Mouse (Mus musculus) neural tube, embryonic 15.5 days (tissue): ENCODE measurements at regions not wholly inside any gene's neighbourhood (a gene's known extent, or its start where the extent isn't known, plus 50 kb on each side); places are given as distances from the start of the nearest gene placed in this dataset.

ENCODE experiments used
- ATAC-seq: fragments of 200-750 bp; cut with Nextera tagmentation; 2 replicates; pipeline ENCODE4 v1.8.0; 2017; ENCODE audit warnings: mild to moderate bottlenecking, moderate TSS enrichment, moderate library complexity; ENCODE audit not compliant: low FRiP score
- H3K27ac ChIP-seq: fragments of 300-500 bp; sonication (generic); replicated peaks from 2 replicates; pipeline ENCODE4 v1.5.1; 2015; ENCODE audit warnings: mild to moderate bottlenecking, inconsistent platforms
- H3K27me3 ChIP-seq: fragments of 300-500 bp; sonication (generic); replicated peaks from 2 replicates; pipeline ENCODE4 v1.6.1; 2015; ENCODE audit warnings: inconsistent platforms
- H3K36me3 ChIP-seq: fragments of 300-500 bp; sonication (generic); 2 replicates; pipeline ENCODE4 v1.6.1; 2015; ENCODE audit warnings: inconsistent platforms
- H3K4me1 ChIP-seq: fragments of 300-500 bp; sonication (generic); 2 replicates; pipeline ENCODE4 v1.6.1; 2015; ENCODE audit warnings: inconsistent platforms
- H3K4me2 ChIP-seq: fragments of 300-500 bp; sonication (generic); 2 replicates; pipeline ENCODE4 v1.6.1; 2015; ENCODE audit warnings: inconsistent platforms, mild to moderate bottlenecking, moderate library complexity
- H3K4me3 ChIP-seq: fragments of 300-500 bp; sonication (generic); replicated peaks from 2 replicates; pipeline ENCODE4 v1.5.1; 2015; ENCODE audit warnings: mild to moderate bottlenecking, inconsistent platforms
- H3K9ac ChIP-seq: fragments of 300-500 bp; sonication (generic); replicated peaks from 2 replicates; pipeline ENCODE4 v1.6.1; 2015; ENCODE audit warnings: mild to moderate bottlenecking, inconsistent platforms
- H3K9me3 ChIP-seq: fragments of 300-500 bp; sonication (generic); replicated peaks from 2 replicates; pipeline ENCODE4 v1.6.1; 2016; ENCODE audit warnings: inconsistent platforms
- WGBS: fragments of 180-500 bp; shearing (Covaris S2); methylation state at CpG from one replicate; pipeline ENCODE4 v1.1.7; 2015; ENCODE audit warnings: mixed read lengths; 5-methylcytosine and 5-hydroxymethylcytosine counted together

- ATAC-seq = no peak
- Histone ChIP-seq H3K4me3 (no peak overlapping the region), H3K4me2 (no peak overlapping the region), H3K9me3 (no peaks in the 10 kb centered on the region), H3K36me3 (no peaks in the 10 kb centered on the region), H3K27ac (no peak overlapping the region), H3K27me3 (no peaks in the 10 kb centered on the region), H3K4me1 (peaks cover 8% of the 10 kb centered on the region; the same call in 1 of the 2 replicates), H3K9ac (no peak overlapping the region)
- 96% methylated on average over 2 of the region's 2 CpGs for WGBS
These were observed 439.1 kb upstream of the Jarid2 start for GRCm38 (mm10) chr13:44290199-44290598.

DNA sequence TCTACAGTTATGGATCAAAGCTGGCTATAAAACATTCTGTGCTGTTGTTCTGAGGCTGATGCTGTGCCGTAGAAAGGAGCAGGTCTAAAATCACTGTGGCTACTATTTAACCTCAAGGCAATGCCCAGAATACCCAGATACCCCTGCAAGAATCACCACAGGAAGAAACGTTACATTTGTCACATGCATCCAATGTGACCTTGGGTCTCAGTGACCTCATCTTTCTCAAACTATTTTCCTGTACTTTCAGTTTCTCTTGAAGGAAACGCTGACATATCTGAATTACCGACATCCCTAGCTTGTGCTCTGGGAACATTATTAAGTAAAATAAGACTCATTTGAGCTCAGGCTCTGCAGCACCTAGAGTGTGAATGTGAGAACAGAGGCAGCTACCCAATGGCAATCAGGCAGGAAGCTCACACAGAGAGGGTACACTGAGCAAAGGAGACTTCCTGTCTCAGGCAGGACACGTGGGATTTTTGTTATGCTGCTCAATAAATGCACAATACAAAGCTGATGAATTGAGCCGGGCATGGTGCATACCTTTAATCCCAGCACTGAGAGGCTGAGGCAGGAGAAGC, 436.7 kb upstream of the Jarid2 start:
- ATAC-seq = no peak

GRCm38 (mm10) chr13:44293736-44294416, 435.4 kb upstream of the Jarid2 start:
- no peak overlapping the region for H3K4me3 ChIP-seq
- no peaks in the 10 kb centered on the region for H3K36me3 ChIP-seq
- H3K9ac ChIP-seq = no peak overlapping the region
- H3K27me3 ChIP-seq = no peaks in the 10 kb centered on the region
- no peak overlapping the region for H3K27ac ChIP-seq
- H3K9me3 ChIP-seq = no peaks in the 10 kb centered on the region
- no peak overlapping the region for H3K4me2 ChIP-seq
- WGBS = 66% methylated on average over 15 of the region's 15 CpGs
- no peak for ATAC-seq
- peaks cover 8% of the 10 kb centered on the region; the same call in 1 of the 2 replicates for H3K4me1 ChIP-seq

More for the DNA sequence above, 436.7 kb upstream of the Jarid2 start:
- Histone ChIP-seq H3K9me3 (no peaks in the 10 kb centered on the region), H3K36me3 (no peaks in the 10 kb centered on the region), H3K27ac (no peak overlapping the region), H3K4me1 (peaks cover 8% of the 10 kb centered on the region; the same call in 1 of the 2 replicates), H3K4me3 (no peak overlapping the region), H3K4me2 (no peak overlapping the region), H3K27me3 (no peaks in the 10 kb centered on the region), H3K9ac (no peak overlapping the region)
- WGBS = 79% methylated on average over 6 of the region's 6 CpGs

DNA sequence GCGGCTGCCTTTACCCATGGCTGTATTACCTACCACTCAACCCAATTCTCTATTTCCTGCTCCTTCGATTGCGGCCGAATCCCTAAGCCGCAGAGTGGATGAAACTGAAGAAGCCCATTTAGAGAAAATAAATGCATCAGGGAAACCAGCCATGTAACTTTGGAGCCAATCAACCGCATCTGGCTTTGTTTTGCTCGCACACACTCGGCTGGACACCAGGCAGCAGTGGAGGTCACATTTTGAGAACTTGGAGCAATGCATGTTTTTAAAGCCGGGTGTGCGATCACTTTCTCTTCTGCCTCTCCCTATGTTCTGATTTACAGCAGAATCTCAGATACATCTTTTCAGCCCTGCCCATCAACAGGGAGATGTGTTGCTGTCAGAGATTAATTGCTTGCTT, 433.7 kb upstream of the Jarid2 start:
- Histone ChIP-seq H3K36me3 (no peaks in the 10 kb centered on the region), H3K4me3 (no peak overlapping the region), H3K27ac (no peak overlapping the region), H3K9me3 (no peaks in the 10 kb centered on the region), H3K4me1 (peaks cover 8% of the 10 kb centered on the region; the same call in 1 of the 2 replicates), H3K4me2 (no peak overlapping the region), H3K27me3 (no peaks in the 10 kb centered on the region), H3K9ac (no peak overlapping the region)
- WGBS = 83% methylated on average over 10 of the region's 10 CpGs
- no peak for ATAC-seq

GRCm38 (mm10) chr13:44300611-44301010, 428.7 kb upstream of the Jarid2 start:
- Histone ChIP-seq H3K27me3 (no peaks in the 10 kb centered on the region), H3K4me1 (no peaks in the 10 kb centered on the region), H3K4me3 (no peak overlapping the region), H3K27ac (no peak overlapping the region), H3K4me2 (no peak overlapping the region), H3K9me3 (no peaks in the 10 kb centered on the region), H3K9ac (no peak overlapping the region), H3K36me3 (no peaks in the 10 kb centered on the region)
- 86% methylated on average over 10 of the region's 10 CpGs for WGBS
- no peak for ATAC-seq

- no peak overlapping the region for H3K27ac ChIP-seq
- 95% methylated on average over 7 of the region's 7 CpGs for WGBS
- ATAC-seq = no peak
- no peak overlapping the region for H3K9ac ChIP-seq
- H3K4me3 ChIP-seq = no peak overlapping the region
- H3K4me1 ChIP-seq = no peaks in the 10 kb centered on the region
- H3K27me3 ChIP-seq = no peaks in the 10 kb centered on the region
- no peaks in the 10 kb centered on the region for H3K9me3 ChIP-seq
- H3K4me2 ChIP-seq = no peak overlapping the region
- H3K36me3 ChIP-seq = no peaks in the 10 kb centered on the region
These were observed 428.1 kb upstream of the Jarid2 start for GRCm38 (mm10) chr13:44301215-44301614.

DNA sequence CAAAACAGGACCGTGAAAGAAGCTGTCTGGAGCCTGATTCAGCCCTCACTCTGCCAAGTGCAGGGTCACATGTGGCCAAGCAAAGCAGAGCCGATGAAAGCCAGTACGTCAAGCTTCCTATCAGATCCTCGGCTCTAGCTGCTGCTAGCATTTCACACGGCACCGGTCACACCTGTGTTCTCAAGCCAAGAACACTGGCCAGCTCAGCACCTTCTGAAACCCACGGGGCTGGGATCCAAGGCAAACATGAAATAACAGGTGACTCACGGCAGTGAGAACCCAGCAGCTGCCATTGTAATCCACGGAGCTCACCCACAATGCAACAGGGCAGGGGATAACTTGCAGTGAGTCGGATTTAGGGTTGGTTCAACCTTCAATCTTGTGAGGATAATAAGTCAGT, 427.3 kb upstream of the Jarid2 start:
- no peak for ATAC-seq
- Histone ChIP-seq H3K27ac (no peak overlapping the region), H3K4me2 (no peak overlapping the region), H3K9me3 (no peaks in the 10 kb centered on the region), H3K36me3 (no peaks in the 10 kb centered on the region), H3K4me3 (no peak overlapping the region), H3K9ac (no peak overlapping the region), H3K27me3 (no peaks in the 10 kb centered on the region), H3K4me1 (no peaks in the 10 kb centered on the region)
- WGBS = 83% methylated on average over 10 of the region's 10 CpGs

DNA sequence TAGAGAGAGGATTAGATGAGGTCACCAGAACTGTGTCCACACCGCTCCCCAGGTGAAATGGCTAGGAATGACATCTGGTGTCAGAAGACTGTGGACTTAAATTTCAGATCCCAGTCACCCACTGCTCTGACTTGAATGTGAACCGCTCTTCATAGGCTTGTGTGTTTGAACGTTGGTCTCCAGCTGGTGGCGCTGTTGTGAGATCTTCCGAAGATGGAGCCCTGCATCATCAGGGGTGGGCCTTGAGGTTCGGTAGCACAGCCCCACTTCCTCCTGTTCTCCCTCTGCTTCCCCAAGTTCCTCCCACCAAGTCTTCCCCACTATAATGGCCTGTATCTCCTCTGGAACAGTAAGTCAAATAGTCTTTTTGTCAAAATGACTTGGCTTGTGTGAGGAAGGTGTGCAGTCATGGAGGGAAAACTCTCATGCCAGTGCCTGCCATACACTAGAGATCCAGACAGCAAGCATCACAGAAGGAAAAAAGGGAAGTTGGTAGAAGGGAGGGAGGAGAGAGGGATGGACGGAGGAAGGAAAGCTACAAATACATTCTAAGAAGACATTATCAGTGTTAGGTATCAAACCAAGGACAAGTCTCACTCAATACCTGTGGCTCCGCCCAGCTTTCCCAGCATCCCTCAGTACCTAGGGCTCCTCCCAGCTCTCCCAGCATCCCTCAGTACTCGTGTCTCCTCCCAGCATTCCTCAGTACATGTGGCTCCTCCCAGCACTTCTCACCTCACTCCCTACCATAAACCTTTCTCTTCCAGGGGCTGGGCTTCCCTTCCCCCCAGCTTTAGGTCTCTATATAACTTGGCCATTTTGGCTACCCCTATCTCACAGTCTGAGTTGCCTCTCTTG, 423.9 kb upstream of the Jarid2 start:
- Histone ChIP-seq H3K36me3 (no peaks in the 10 kb centered on the region), H3K9me3 (no peaks in the 10 kb centered on the region), H3K4me3 (no peak overlapping the region), H3K4me2 (no peak overlapping the region), H3K27me3 (no peaks in the 10 kb centered on the region), H3K9ac (no peak overlapping the region), H3K27ac (no peak overlapping the region), H3K4me1 (no peaks in the 10 kb centered on the region)
- no peak for ATAC-seq
- 79% methylated on average over 9 of the region's 9 CpGs for WGBS

DNA sequence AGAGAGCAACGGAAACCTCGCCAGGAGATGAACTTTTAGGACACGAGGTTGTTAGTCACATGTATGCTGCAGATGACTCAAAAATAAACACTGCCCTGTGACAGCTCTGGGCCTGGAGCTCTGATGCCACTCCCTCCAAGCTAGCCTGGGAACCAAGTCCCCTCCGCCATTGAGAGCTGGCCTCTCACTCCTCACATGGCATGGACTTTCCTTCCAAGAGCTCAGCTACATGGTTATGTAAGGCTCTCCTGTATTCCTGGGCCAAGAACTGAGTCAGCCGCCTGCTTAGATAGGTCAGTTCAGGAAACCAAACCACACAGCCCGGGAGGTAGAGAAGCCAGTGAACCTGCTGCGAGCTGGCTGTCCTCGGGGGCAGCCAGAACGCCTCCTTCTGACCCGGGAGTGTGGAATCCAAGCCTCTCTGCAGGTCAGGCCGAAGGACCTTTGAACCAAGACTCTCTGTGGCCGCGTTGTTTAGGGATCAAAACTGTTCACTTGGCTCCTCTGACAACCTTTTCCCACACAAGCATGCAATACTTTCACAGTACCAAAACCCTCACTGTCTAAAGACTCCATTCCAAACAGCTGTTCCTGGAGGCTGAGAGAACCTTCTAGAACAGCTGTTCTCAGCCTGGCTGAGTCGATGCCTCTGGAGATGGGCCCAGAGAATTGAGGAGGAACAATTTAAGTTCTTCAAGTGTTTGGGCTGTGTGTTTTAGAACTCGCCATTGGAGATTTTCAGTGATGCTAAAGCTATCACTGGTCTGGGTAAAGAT, 422.8 kb upstream of the Jarid2 start:
- no peaks in the 10 kb centered on the region for H3K4me1 ChIP-seq
- WGBS = 93% methylated on average over 15 of the region's 15 CpGs
- no peaks in the 10 kb centered on the region for H3K36me3 ChIP-seq
- H3K9me3 ChIP-seq = no peaks in the 10 kb centered on the region
- no peak overlapping the region for H3K4me2 ChIP-seq
- no peak for ATAC-seq
- no peak overlapping the region for H3K9ac ChIP-seq
- H3K27ac ChIP-seq = no peak overlapping the region
- H3K27me3 ChIP-seq = no peaks in the 10 kb centered on the region
- H3K4me3 ChIP-seq = no peak overlapping the region

DNA sequence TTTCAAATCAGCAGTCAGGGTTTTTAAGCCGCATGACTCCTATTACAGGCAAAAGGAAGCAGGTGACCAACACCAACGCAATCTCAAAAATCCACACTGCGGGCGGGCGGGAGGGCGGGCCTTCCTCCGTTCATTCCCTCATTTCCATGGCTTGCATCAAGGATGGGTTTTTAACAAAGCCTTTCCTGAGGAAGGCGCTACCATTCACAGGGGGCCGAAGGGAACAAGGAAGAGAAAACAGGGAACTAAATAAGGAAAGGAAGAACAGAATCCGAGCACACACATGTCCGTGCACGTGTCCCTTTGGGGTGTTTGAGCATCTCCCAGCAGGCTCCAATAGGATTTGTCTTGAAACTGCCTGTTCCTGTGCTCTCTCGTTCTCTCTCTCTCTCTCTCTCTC, 421.0 kb upstream of the Jarid2 start:
- no peak overlapping the region for H3K4me3 ChIP-seq
- H3K27me3 ChIP-seq = no peaks in the 10 kb centered on the region
- H3K36me3 ChIP-seq = no peaks in the 10 kb centered on the region
- 59% methylated on average over 13 of the region's 13 CpGs for WGBS
- no peak for ATAC-seq
- H3K9me3 ChIP-seq = no peaks in the 10 kb centered on the region
- H3K4me2 ChIP-seq = no peak overlapping the region
- no peak overlapping the region for H3K27ac ChIP-seq
- H3K9ac ChIP-seq = no peak overlapping the region
- no peaks in the 10 kb centered on the region for H3K4me1 ChIP-seq

DNA sequence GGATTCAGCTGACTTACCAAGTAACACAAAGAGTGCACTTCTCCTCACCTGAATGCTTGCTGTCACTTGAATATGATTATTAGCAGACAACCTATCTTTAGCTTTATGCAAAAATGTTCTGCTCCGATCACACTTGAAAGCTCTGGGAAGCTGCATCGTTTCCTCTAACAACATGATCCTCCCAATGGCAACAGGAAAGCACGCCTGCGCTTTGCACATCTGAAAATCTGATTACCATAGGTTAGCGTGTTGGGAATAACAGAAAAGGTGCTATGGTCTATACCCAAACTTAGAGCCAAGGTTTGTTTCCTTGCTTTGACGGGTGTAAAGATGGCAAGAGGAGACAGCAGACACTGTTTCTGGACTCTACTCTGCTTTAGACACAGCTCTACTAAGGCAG, 417.0 kb upstream of the Jarid2 start:
- Histone ChIP-seq H3K4me2 (no peak overlapping the region), H3K27ac (no peak overlapping the region), H3K4me3 (no peak overlapping the region), H3K9ac (no peak overlapping the region), H3K9me3 (no peaks in the 10 kb centered on the region), H3K4me1 (no peaks in the 10 kb centered on the region; the same call in 1 of the 2 replicates), H3K27me3 (no peaks in the 10 kb centered on the region), H3K36me3 (no peaks in the 10 kb centered on the region)
- ATAC-seq = no peak
- 97% methylated on average over 6 of the region's 6 CpGs for WGBS
